Comparison of ENCODE assay signal across 13 mouse cellular contexts in genomic region chr1:37451270-37451669, GRCm38 (mm10).
"Had no signal": no experiment of that assay in that cellular context is flagged by ENCODE, and none has a peak within 500 bp of the region (broad histone marks: within the 10 kb centered on the region; RNA-seq: fewer than 3 reads in every experiment).

No protein-coding gene starts in this region.

- ATAC-seq: inflammation-experienced regulatory T-cells, adult 6 months; intestine, embryonic 16.5 days had no signal

- DNase-seq: kidney, adult 18-20 months; kidney, adult 9 months; kidney, postnatal 14 days; kidney, postnatal 4 days; liver, embryonic 13.5 days; lung, adult 2 months; lung, postnatal 14 days; lung, postnatal 4 days; midbrain, embryonic 14.5 days; thymus, adult 18-20 months; thymus, postnatal 36 days had no signal
